Mouse (Mus musculus) mature B cell (primary cell): ENCODE results near the gene A730061H03Rik.

ENCODE experiments used
- in situ Hi-C: fragments of 300-500 bp; cut with MboI; formaldehyde crosslinking; loops from 2 replicates; pipeline ENCODE4 v1.14.3; 2019

A730061H03Rik gene

GRCm38 (mm10) chr14:55560202-55561073 is at the start of gene A730061H03Rik:
Gene A730061H03Rik (minus strand): TSS chr14:55560406.
- in situ Hi-C loops, result no loop called here

GRCm38 (mm10) chr14:55608339-55608738 is 48.1 kb upstream of the A730061H03Rik start:
- in situ Hi-C loops, result no loop called here

- in situ Hi-C loops, result no loop called here
Observed at GRCm38 (mm10) chr14:55605743-55606459, 45.7 kb upstream of the A730061H03Rik start.

- in situ Hi-C loops, result no loop called here
Observed at GRCm38 (mm10) chr14:55604823-55605222, 44.6 kb upstream of the A730061H03Rik start.

- in situ Hi-C loops, result no loop called here
Observed at GRCm38 (mm10) chr14:55603633-55604576, 43.7 kb upstream of the A730061H03Rik start.

- in situ Hi-C loops, result no loop called here
Observed at GRCm38 (mm10) chr14:55603271-55603632, 43.0 kb upstream of the A730061H03Rik start, which contains the start of gene Irf9. Gene Irf9 (plus strand): TSS chr14:55603571.

GRCm38 (mm10) chr14:55598521-55599390 is 38.5 kb upstream of the A730061H03Rik start:
- in situ Hi-C loops, result no loop called here

GRCm38 (mm10) chr14:55596036-55596690 is 36.0 kb upstream of the A730061H03Rik start:
- in situ Hi-C loops, result no loop called here

GRCm38 (mm10) chr14:55592226-55592625 is 32.0 kb upstream of the A730061H03Rik start:
- in situ Hi-C loops, result no loop called here

GRCm38 (mm10) chr14:55591331-55591891 is 31.2 kb upstream of the A730061H03Rik start, which contains the start of gene Rnf31:
Gene Rnf31 (plus strand): TSS chr14:55591708.
- in situ Hi-C loops, result no loop called here

GRCm38 (mm10) chr14:55590748-55591330 is 30.6 kb upstream of the A730061H03Rik start, which contains the start of gene Psme2:
Gene Psme2 (minus strand): TSS chr14:55591113.
- in situ Hi-C loops, result no loop called here

- in situ Hi-C loops, result no loop called here
Observed at GRCm38 (mm10) chr14:55589771-55590448, 29.7 kb upstream of the A730061H03Rik start.

GRCm38 (mm10) chr14:55589271-55589670 is 29.1 kb upstream of the A730061H03Rik start:
- in situ Hi-C loops, result no loop called here

- in situ Hi-C loops, result no loop called here
Observed at GRCm38 (mm10) chr14:55586149-55586548, 25.9 kb upstream of the A730061H03Rik start.

GRCm38 (mm10) chr14:55585566-55585960 is 25.4 kb upstream of the A730061H03Rik start:
- in situ Hi-C loops, result no loop called here

GRCm38 (mm10) chr14:55584702-55585565 is 24.7 kb upstream of the A730061H03Rik start, which contains the start of gene Emc9:
Gene Emc9 (minus strand): TSS chr14:55585302.
- in situ Hi-C loops, result no loop called here

- in situ Hi-C loops, result no loop called here
Observed at GRCm38 (mm10) chr14:55584303-55584701, 24.1 kb upstream of the A730061H03Rik start.
